Mouse (Mus musculus): ENCODE data around the gene Retreg1.

GRCm38 (mm10) chr15:25902931-25903615 lies 60.1 kb downstream of the Retreg1 start:
- TF ChIP-seq POLR2A (IDR thresholded peaks at IDR 0.05; ENCODE audit: control insufficient read depth, extremely low read depth, insufficient read depth, low read length, poor library complexity) (no peak), CTCF (IDR thresholded peaks at IDR 0.05; ENCODE audit: borderline replicate concordance, control insufficient read depth, extremely low read depth, insufficient read depth, low read length, poor library complexity) (no peak)
